28 mouse cellular contexts compared by ENCODE assay signal in genomic region chr19:48338098-48338497, GRCm38 (mm10).
"Had no signal": no experiment of that assay in that cellular context is flagged by ENCODE, and none has a peak within 500 bp of the region (broad histone marks: within the 10 kb centered on the region; RNA-seq: fewer than 3 reads in every experiment).

No protein-coding gene starts in this region.

- H3K27ac ChIP-seq: heart, embryonic 13.5 days; heart, embryonic 15.5 days; hindbrain, embryonic 10.5 days; hindbrain, embryonic 12.5 days; hindbrain, embryonic 13.5 days; hindbrain, embryonic 14.5 days; hindbrain, embryonic 15.5 days; hindbrain, postnatal 0 days; intestine, embryonic 15.5 days; kidney, postnatal 0 days; layer of hippocampus, adult 2 months; left cerebral cortex, adult 2 months had no signal

- H3K9ac ChIP-seq: heart, embryonic 12.5 days; heart, embryonic 13.5 days; heart, embryonic 15.5 days; hindbrain, embryonic 12.5 days; hindbrain, embryonic 13.5 days; hindbrain, embryonic 14.5 days; hindbrain, embryonic 15.5 days; intestine, embryonic 15.5 days; kidney, embryonic 15.5 days had no signal

- DNase-seq: heart, postnatal 10 days; heart, postnatal 14 days; heart, postnatal 4 days; kidney, adult 11 months; kidney, adult 18-20 months; kidney, adult 2 months; kidney, adult 8-10 months; kidney, adult 9 months; kidney, postnatal 10 days; kidney, postnatal 14 days; kidney, postnatal 25 days; kidney, postnatal 36 days; layer of hippocampus, adult 9-11 months; layer of hippocampus, postnatal 36 days had no signal

- H3K27me3 ChIP-seq: heart, embryonic 12.5 days; heart, embryonic 13.5 days; heart, embryonic 15.5 days; hindbrain, embryonic 13.5 days; hindbrain, embryonic 15.5 days; intestine, embryonic 15.5 days had no signal

- H3K9me3 ChIP-seq: heart, embryonic 12.5 days; heart, embryonic 13.5 days; heart, embryonic 15.5 days; hindbrain, embryonic 10.5 days; hindbrain, embryonic 12.5 days; hindbrain, embryonic 13.5 days; hindbrain, embryonic 15.5 days; intestine, embryonic 15.5 days; kidney, embryonic 15.5 days had no signal

- H3K4me3 ChIP-seq: heart, embryonic 12.5 days; heart, embryonic 13.5 days; heart, embryonic 15.5 days; hindbrain, embryonic 10.5 days; hindbrain, embryonic 12.5 days; hindbrain, embryonic 13.5 days; hindbrain, embryonic 15.5 days; intestine, embryonic 15.5 days; kidney, embryonic 15.5 days; layer of hippocampus, adult 2 months; left cerebral cortex, adult 2 months had no signal

- H3K36me3 ChIP-seq: heart, embryonic 12.5 days; heart, embryonic 13.5 days; heart, embryonic 15.5 days; hindbrain, embryonic 10.5 days; hindbrain, embryonic 12.5 days; hindbrain, embryonic 13.5 days; hindbrain, embryonic 15.5 days; intestine, embryonic 15.5 days; kidney, embryonic 15.5 days had no signal

- H3K4me1 ChIP-seq: intestine, embryonic 15.5 days had no signal
